Mouse (Mus musculus): ENCODE measurements around the gene Cds2.
"Not testable (repeated sequence)": the region's sequence is repeated elsewhere in the genome, so short reads cannot be mapped to it uniquely, and the experiment has no call there.

Cds2 gene

DNA sequence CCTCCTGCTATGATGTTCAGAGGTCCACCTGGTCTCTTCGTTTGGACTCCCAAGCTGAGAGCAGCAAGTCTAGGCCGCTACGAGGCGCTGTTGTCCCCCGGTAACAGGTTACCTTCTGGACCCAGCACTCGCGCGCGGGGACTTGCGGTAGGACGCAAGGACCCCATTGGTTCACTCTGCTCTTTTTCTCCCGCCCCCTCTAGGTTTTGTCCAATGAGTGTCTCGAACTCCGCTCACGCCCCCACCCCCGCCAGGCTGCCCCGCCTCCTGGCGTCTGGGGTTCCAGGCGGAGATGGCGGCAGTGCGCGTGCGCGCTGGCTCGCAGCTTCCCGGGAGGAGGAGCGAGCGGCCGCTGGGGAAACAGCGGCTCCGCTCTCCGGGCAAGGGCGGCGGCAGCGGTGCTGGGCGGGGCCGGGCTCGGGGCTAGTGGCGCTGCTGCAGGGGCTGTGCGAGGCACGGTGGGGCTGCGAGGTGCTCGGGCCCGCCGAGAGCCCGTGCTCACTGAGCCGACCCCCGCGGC, at the start of gene Cds2:
Cds2 (plus strand) TSS at position 270 of the 520 bp plus-strand sequence.
- peak; percentile 99 for DNase-seq (ENCODE audit: low read depth, low spot score)

DNA sequence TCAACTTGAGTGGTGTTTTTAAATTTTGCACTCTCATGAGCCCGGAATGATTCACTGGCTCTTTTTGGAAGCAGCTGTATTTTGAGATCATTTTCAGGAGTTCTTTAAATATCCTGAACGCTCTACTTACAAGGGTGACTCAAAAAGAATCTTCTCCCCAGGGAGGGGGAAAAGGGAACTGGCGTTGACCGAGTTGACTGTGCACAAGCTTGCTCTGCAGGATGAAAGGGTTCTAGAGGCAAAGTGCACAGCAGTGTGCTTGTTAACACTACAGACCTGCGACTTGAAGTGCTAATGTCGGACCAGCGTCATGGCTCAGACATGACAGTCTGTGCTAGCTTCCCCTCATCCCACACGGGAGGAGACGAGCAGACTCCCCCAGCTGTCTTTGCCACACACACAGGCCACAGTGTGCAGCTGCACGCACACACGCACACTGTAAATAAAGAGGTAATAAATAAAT, 41.3 kb upstream of the Cds2 start:
- DNase-seq (ENCODE audit: low read depth, low spot score), result no peak

DNA sequence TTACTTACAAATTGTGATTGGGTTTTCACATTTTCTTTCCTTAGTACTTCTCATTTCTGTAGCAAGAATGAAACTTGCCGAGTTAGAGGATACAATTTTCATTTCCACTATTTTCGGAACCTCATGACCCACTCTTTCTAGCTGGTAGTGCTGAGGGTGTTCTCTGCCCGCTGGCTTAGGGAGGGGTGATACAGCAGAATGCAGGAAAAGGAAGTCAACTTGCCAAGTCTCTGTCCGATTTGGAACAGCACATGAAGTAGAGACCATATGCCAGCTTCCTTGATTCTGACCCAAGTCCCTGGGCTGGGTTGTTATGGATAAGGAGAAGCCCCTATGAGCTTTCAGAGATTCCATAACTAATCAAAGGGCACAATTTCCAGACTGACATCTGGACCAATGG, 38.6 kb upstream of the Cds2 start:
- no peak for DNase-seq (ENCODE audit: low read depth, low spot score)

GRCm38 (mm10) chr2:132232413-132232945, 30.5 kb upstream of the Cds2 start:
- DNase-seq (ENCODE audit: low read depth, low spot score), result no peak

DNA sequence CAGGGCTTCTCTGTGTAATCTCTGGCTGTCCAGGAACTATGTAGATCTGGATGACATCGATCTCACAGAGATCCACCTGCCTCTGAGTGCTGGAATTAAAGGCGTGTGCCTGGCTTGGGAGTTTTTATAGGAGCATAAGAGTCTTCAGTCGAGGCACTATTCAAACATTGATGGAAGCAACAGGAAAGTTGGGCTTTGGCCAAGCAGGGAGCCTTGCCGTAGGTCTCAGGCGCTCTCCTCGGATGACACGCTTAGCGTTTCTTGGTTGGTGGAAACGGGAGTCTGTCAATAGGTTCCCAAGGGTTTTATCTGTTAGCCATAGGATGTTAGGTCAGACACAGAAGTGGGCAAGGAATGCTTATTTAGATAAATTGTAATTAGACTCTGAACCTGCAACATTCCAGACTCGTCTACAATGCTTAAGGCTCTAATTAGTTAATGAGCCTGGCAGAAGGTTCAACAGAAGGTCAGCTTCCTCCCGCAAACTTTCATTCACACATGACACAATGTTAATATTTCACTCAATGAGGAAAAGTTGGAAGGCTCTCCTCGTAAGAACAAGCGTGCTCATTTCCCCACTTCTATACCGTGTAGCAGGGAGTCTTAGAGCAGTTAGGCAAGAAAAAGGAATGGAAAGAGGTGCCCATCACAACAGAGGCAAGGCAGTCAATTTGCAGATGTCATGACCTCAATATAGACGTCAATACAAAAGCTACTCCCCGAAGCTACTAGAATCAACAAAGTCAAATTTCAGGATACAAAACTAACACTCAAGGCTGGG, 28.8 kb upstream of the Cds2 start:
- no peak for DNase-seq (ENCODE audit: low read depth, low spot score)

- DNase-seq (ENCODE audit: low read depth, low spot score), result no peak
Measured at GRCm38 (mm10) chr2:132235291-132235690, 27.7 kb upstream of the Cds2 start.

GRCm38 (mm10) chr2:132235975-132236374, 27.0 kb upstream of the Cds2 start:
- DNase-seq (ENCODE audit: low read depth, low spot score), result no peak

DNA sequence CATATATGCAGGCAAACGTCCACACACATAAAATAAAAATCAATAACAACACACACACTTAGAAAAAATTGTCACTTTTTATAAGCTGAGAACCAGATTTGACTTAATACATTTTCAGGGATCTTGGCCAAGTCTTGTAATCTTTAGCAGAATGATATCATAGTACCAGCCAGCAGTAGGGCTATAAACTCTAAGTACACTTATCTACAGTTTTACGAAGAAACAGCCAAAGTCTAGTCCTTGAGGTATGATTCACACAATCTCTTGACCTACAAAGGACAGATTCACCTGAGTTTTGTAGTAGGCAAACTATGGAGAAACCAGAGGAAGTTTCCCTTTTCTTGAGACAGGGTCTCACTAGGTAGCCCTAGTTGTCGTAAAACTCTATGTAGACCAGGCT, 23.5 kb upstream of the Cds2 start:
- not testable (repeated sequence) for DNase-seq (ENCODE audit: low read depth, low spot score)

DNA sequence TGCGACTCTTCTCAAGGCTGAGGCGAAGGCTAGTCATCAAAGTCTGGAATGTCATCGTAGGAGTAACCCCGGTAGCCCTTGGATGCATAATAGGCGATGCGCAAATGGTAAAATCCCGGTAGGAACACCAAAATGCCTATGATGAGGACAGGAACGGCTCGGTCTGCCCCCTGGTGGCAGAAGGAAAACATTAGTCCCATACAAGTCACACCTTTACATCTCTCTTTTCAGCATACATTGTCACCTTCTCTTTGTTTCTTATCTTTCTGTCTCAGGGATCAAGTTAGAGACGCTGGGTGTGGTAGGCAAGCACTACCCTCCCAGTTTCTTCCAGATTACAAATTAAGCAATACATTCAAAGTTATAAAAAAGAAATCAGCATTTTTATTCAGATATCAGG, 22.5 kb upstream of the Cds2 start:
- DNase-seq (ENCODE audit: low read depth, low spot score), result peak; percentile 30

DNA sequence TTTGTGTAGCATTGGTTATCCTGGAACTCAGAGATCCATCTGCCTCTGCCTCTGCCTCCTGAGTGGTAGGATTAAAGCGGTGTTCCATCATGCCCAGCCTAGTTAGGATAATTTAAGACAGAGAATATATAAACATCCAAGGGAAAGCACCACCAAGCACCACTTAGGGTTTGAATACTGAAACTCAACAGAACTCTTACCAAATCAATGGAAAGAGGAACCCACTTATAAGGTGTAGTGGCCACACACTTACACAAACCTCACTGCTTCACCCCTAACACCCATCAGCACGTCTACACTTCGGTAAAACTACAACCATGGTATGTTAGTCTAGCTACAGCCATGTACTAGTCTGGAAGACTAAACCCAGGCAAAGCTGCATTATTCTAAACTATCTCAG, 19.6 kb upstream of the Cds2 start:
- no peak for DNase-seq (ENCODE audit: low read depth, low spot score)

DNA sequence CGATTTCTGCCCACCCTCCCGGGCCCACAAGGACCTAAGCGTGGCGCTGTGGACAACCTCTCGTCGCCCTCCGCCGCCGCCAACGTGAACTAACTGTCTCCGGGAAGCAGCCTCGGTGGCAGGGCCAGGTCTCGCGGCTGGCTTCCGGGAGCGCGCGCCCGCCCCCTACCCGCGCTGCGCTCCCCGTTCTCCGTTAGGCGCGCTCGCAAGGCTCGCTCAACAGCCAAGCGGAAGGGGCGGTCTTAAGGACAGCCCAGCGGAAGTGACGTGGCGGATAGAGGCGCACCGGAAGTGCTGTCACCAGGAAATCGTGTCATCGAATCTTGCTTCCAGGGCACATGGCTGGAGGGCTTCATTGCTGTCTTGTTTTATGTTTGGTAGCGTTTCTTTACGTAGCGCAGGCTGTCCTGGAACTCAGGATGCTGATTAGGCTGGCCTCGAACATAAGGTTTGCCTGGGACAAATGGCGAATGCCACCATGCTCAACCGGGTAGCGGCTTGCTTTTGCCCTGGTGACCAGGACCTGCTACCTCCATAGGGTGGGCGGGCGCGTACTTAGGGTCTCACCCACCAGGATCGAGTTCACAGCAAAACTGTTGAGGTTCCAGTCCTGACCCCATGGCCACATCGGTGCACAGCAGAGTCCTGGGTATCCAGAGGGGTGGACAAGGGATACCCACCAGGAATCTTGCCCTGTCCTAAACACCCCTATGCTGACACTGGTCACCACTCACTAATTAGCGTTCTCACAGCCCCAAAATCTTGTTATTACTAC, 15.2 kb upstream of the Cds2 start, which contains the start of gene Tmem230:
Tmem230 (minus strand) TSS at position 269 of the 775 bp plus-strand sequence.
- peak; percentile 96 for DNase-seq (ENCODE audit: low read depth, low spot score)

DNA sequence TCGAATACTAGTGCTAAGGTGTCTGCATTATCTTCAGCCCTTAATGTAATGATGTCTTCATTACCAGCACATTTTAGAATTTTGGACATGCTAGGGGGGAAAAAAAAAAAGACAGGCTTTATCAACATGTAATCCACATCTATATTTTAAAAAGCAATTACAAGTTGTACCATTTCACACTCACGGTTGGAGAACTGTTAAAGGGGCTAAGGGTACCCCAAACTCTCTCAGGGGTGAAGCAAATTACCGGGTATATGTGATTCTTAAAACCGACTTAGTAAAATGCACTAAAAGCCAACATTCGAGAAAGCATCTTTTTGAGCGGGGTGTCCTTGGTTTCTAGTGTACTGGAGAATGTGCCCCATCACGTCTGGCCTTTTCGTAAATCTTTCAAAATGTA, 11.0 kb upstream of the Cds2 start:
- no peak for DNase-seq (ENCODE audit: low read depth, low spot score)

GRCm38 (mm10) chr2:132252542-132253528, 10.1 kb upstream of the Cds2 start, which contains the start of gene Pcna:
Gene Pcna (minus strand): TSS chr2:132253314.
- peak; percentile 97 for DNase-seq (ENCODE audit: low read depth, low spot score)

DNA sequence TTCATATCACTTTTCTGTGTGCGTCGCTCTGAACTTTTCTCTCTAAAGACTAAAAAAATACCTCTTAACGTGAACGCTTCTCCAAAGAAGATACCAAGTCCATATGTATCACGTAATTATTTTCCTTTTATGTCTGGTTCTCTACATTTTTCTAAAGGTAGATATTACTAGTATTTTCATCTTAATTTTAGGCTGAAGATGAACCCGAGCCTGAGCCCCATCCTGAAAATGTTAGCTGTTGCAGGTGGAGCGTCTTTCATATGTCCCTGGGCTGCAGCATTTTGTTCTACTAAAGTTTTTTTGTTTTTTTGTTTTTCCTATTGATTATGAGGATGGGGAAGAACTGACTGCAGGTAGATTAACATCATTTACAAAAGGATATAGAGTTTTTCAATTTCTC, 9.3 kb upstream of the Cds2 start:
- no peak for DNase-seq (ENCODE audit: low read depth, low spot score)

GRCm38 (mm10) chr2:132257350-132258068, 5.4 kb upstream of the Cds2 start:
- DNase-seq (ENCODE audit: low read depth, low spot score), result no peak

DNA sequence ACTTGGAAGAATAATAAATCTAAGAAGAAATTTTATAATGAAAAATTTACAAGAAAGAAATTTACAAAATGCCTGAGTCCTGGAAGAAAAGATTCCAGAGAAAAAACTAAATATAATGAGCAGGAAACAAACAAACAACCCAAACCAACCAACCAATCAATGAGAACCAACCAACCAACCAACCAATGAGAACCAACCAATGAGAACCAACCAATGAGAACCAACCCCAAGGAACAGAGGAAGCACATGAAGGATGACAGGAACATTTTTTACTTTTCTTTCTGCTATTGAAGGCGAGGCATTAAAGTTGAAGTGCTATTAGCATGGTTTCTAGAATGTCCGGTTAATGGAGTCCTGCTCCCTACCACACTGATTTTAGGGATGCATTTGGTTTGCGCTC, 2.3 kb upstream of the Cds2 start:
- no peak for DNase-seq (ENCODE audit: low read depth, low spot score)

- no peak for DNase-seq (ENCODE audit: low read depth, low spot score)
Measured at GRCm38 (mm10) chr2:132262175-132262574, 773 bp upstream of the Cds2 start.

- peak; percentile 36 for DNase-seq (ENCODE audit: low read depth, low spot score)
Measured at GRCm38 (mm10) chr2:132263421-132264265, 695 bp downstream of the Cds2 start.

DNA sequence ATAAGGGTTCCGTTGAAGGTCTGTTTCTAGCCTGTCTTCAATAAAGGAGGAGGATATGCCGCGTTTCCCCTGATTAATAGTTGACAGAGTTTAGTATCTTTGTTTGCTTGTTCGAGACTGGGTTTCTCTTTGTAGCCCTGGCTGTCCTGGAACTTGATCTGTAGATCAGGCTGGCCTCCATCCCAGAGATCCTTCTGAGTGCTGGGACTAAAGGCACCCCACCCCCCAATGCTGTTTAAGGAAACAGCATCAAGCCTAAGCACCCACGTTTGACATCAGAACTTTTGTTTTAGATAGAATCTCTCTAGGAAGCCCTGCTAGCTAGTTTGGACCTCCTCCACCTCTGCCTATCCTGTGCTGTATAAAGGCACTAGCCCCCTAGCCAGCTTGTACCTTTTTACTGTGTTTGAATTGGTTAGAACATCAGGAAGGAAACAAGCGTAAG, 1.3 kb downstream of the Cds2 start:
- DNase-seq (ENCODE audit: low read depth, low spot score), result no peak
